Mouse (Mus musculus) lung, adult 2 months (tissue): Measurements from ENCODE around the gene Otogl. TPM values are rescaled to one million over a fixed set of nuclear protein-coding genes. Genes with fewer than 3 reads are reported as not detected.

Experiments used
- DNase-seq: peaks from one replicate; pipeline ENCODE4 v3.0.0; 2022
- H3K4me1 ChIP-seq: fragments of 200-500 bp; 2 replicates; pipeline ENCODE4 v1.6.1; 2011; ENCODE audit warnings: low read length; ENCODE audit not compliant: control insufficient read depth, insufficient read depth
- H3K4me3 ChIP-seq: fragments of 200-500 bp; replicated peaks from 2 replicates; pipeline ENCODE3; 2011; ENCODE audit warnings: low read depth, mild to moderate bottlenecking, control low read depth, low read length; ENCODE audit errors: extremely low read depth
- CTCF ChIP-seq: fragments of 200-500 bp; IDR thresholded peaks from 2 replicates; pipeline ENCODE4 v1.5.1; 2011; ENCODE audit warnings: mild to moderate bottlenecking, low read length, control low read depth; ENCODE audit not compliant: insufficient read depth
- POLR2A ChIP-seq: fragments of 200-500 bp; IDR thresholded peaks from 2 replicates; pipeline ENCODE4 v1.6.1; 2011; ENCODE audit warnings: low read depth, mild to moderate bottlenecking, control low read depth, low read length, borderline replicate concordance; ENCODE audit errors: extremely low read depth
- WGBS: fragments of 180-500 bp; shearing (Covaris S2); methylation state at CpG from one replicate; pipeline ENCODE4 v1.1.7; 2018; 5-methylcytosine and 5-hydroxymethylcytosine counted together
- polyA plus RNA-seq: library from polyadenylated mRNA; depleted of rRNA; stranded (reverse); fragments of >200 nt; gene quantifications from 2 replicates; pipeline ENCODE4 v1.2.3, GENCODE M21; 2012

The Otogl gene
- polyA plus RNA-seq, 1 experiment, result 0.06 TPM

- Histone ChIP-seq H3K4me1 (peaks cover 3% of the 10 kb centered on the region; the same call in 1 of the 2 replicates), H3K4me3 (no peak overlapping the region)
- no peak for TF ChIP-seq CTCF
- TF ChIP-seq POLR2A, result no peak
- DNase-seq, result no peak
- 73% methylated on average over 5 of the region's 5 CpGs for WGBS
Measured at GRCm38 (mm10) chr10:107872542-107872941, 39.4 kb downstream of the Otogl start.

DNA sequence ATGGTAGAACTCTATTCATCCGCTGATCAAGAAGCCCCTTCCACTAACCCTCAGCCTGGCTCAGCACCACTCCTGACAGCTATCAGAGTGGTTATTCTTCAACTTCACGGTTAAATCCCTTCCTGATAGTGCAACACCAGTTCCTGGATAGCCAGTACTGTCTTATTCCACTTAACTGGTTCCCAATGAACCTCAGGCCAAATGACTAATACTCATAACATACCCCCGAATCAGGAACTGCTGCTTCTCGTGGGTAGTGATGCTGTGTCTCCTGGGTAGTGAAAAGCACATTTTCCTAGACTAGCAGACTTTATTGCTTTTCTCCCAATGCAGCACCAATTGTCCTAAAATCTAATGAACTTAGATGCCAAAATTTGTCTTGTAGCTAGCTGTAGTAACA lies 39.8 kb downstream of the Otogl start:
- Histone ChIP-seq H3K4me1 (peaks cover 3% of the 10 kb centered on the region; the same call in 1 of the 2 replicates), H3K4me3 (no peak overlapping the region)
- no peak for TF ChIP-seq CTCF
- no peak for TF ChIP-seq POLR2A
- WGBS, result 74% methylated on average over 4 of the region's 4 CpGs
- DNase-seq, result no peak

GRCm38 (mm10) chr10:107870540-107870939 lies 41.4 kb downstream of the Otogl start:
- DNase-seq, result no peak
- H3K4me1 ChIP-seq, result peaks cover 3% of the 10 kb centered on the region; the same call in 1 of the 2 replicates
- no peak overlapping the region for H3K4me3 ChIP-seq
- WGBS, result 47% methylated on average over 7 of the region's 7 CpGs
- TF ChIP-seq POLR2A (no peak), CTCF (no peak)

DNA sequence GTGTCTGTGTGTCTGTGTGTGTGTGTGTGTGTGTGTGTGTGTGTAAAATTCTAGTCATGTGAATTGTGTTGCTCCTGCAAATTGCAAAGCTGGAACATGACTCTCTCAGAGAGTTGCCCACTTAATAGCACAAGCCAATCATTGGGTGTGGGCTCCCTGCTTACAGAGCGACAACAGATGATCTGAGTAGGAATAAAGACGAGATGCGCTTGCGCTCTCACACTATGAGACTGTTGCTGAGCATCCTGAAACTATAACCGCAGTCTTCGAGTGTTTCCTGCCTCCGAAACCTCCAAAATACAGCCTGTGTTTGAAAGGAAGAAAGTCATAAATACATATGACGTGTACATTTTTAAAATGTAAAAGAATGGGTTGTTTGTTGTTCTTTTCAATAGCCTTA lies 43.0 kb downstream of the Otogl start:
- 90% methylated on average over 8 of the region's 8 CpGs for WGBS
- no peak for DNase-seq
- Histone ChIP-seq H3K4me1 (peaks cover 3% of the 10 kb centered on the region; the same call in 1 of the 2 replicates), H3K4me3 (no peak overlapping the region)
- TF ChIP-seq POLR2A, result no peak
- no peak for TF ChIP-seq CTCF

DNA sequence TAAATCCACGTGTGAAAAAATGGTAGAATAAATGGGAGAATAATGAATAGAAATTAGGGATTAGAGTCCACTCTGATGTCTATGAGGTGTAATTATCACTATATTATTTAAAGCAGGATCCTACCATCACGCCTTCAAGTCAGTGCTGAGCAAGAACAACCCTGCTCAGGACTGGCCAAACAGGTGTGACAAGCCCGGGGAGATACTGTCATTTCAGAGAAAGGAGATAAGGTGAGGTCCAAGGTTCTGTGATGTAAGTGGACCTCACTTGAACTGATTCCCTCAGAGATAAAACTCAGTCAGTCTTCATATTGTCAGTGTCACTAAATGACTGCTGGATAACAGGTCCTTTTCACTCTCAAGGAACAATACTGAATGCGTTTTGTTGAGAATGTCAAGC lies 44.5 kb downstream of the Otogl start:
- H3K4me3 ChIP-seq, result no peak overlapping the region
- no peak for TF ChIP-seq POLR2A
- no peak for TF ChIP-seq CTCF
- peaks cover 3% of the 10 kb centered on the region; the same call in 1 of the 2 replicates for H3K4me1 ChIP-seq
- no peak for DNase-seq
- WGBS, result 61% methylated on average over 4 of the region's 4 CpGs

- no peak for DNase-seq
- TF ChIP-seq POLR2A (no peak), CTCF (no peak)
- no peaks in the 10 kb centered on the region for H3K4me1 ChIP-seq
- no peak overlapping the region for H3K4me3 ChIP-seq
- WGBS, result 84% methylated on average over 8 of the region's 8 CpGs
Measured at GRCm38 (mm10) chr10:107860235-107860917, 51.6 kb downstream of the Otogl start.

- no peaks in the 10 kb centered on the region for H3K4me1 ChIP-seq
- 90% methylated on average over 3 of the region's 3 CpGs for WGBS
- TF ChIP-seq CTCF, result no peak
- no peak for TF ChIP-seq POLR2A
- no peak overlapping the region for H3K4me3 ChIP-seq
- no peak for DNase-seq
Measured at GRCm38 (mm10) chr10:107859220-107859619, 52.7 kb downstream of the Otogl start.

DNA sequence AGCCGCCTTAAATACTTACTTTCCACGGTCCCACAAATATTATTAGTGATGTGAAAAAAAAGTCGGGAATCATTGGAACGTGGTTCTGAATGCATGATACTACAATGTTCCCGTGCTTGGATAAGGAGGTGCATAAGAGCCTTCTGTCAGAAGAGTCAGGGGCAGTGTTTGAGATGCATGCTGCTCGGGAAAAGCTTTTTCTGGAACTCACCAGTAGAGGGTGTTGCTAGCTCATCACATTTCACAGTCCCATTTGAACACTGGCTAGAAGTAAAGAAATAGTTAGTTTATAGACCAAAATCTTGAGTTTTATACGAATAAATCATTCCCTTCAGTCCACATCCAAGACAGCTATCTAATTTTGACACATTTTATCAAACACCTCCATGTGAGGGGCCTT lies 53.2 kb downstream of the Otogl start:
- H3K4me3 ChIP-seq, result no peak overlapping the region
- TF ChIP-seq CTCF, result peak; percentile 56
- no peak for TF ChIP-seq POLR2A
- WGBS, result 21% methylated on average over 7 of the region's 7 CpGs
- DNase-seq, result no peak
- H3K4me1 ChIP-seq, result no peaks in the 10 kb centered on the region

GRCm38 (mm10) chr10:107844906-107845305 lies 67.0 kb downstream of the Otogl start:
- 98% methylated on average over 1 of the region's 1 CpGs for WGBS
- no peak for DNase-seq
- TF ChIP-seq CTCF, result no peak
- no peak for TF ChIP-seq POLR2A
- H3K4me3 ChIP-seq, result no peak overlapping the region
- H3K4me1 ChIP-seq, result no peaks in the 10 kb centered on the region

- no peaks in the 10 kb centered on the region for H3K4me1 ChIP-seq
- 39% methylated on average over 4 of the region's 4 CpGs for WGBS
- H3K4me3 ChIP-seq, result no peak overlapping the region
- DNase-seq, result no peak
- TF ChIP-seq POLR2A, result no peak
- TF ChIP-seq CTCF, result no peak
Measured at GRCm38 (mm10) chr10:107834452-107835239, 77.3 kb downstream of the Otogl start.
